Mouse (Mus musculus): ENCODE measurements at regions not wholly inside any gene's neighbourhood (a gene's known extent, or its start where the extent isn't known, plus 50 kb on each side); places are given as distances from the start of the nearest gene placed in this dataset.

GRCm38 (mm10) chr3:18929105-18929492, 699.4 kb downstream of the 1700064H15Rik start:
- DNase-seq (ENCODE audit: low spot score) = no peak

GRCm38 (mm10) chr3:18932983-18933726, 695.3 kb downstream of the 1700064H15Rik start:
- no peak for DNase-seq (ENCODE audit: low spot score)

GRCm38 (mm10) chr3:18934891-18935290, 693.6 kb downstream of the 1700064H15Rik start:
- no peak for DNase-seq (ENCODE audit: low spot score)

GRCm38 (mm10) chr3:18937333-18938122, 690.9 kb downstream of the 1700064H15Rik start:
- no peak for DNase-seq (ENCODE audit: low spot score)

GRCm38 (mm10) chr3:18941301-18942177, 686.9 kb downstream of the 1700064H15Rik start:
- no peak for DNase-seq (ENCODE audit: low spot score)

GRCm38 (mm10) chr3:18960341-18960740, 668.1 kb downstream of the 1700064H15Rik start:
- no peak for DNase-seq (ENCODE audit: low spot score)

GRCm38 (mm10) chr3:18988662-18989061, 639.8 kb downstream of the 1700064H15Rik start:
- DNase-seq (ENCODE audit: low spot score) = no peak

- DNase-seq (ENCODE audit: low spot score) = no peak
These were observed 638.8 kb downstream of the 1700064H15Rik start for GRCm38 (mm10) chr3:18989577-18990240.

GRCm38 (mm10) chr3:19000179-19000578, 628.3 kb downstream of the 1700064H15Rik start:
- DNase-seq (ENCODE audit: low spot score) = no peak

GRCm38 (mm10) chr3:19002056-19002455, 626.4 kb downstream of the 1700064H15Rik start:
- DNase-seq (ENCODE audit: low spot score) = no peak

- DNase-seq (ENCODE audit: low spot score) = no peak
These were observed 623.7 kb downstream of the 1700064H15Rik start for GRCm38 (mm10) chr3:19004792-19005191.

- DNase-seq (ENCODE audit: low spot score) = no peak
These were observed 583.9 kb downstream of the 1700064H15Rik start for GRCm38 (mm10) chr3:19044566-19044965.

GRCm38 (mm10) chr3:19045933-19046332, 582.5 kb downstream of the 1700064H15Rik start:
- no peak for DNase-seq (ENCODE audit: low spot score)

- no peak for DNase-seq (ENCODE audit: low spot score)
These were observed 581.9 kb downstream of the 1700064H15Rik start for GRCm38 (mm10) chr3:19046610-19047009.

GRCm38 (mm10) chr3:19055961-19056360, 572.5 kb downstream of the 1700064H15Rik start:
- DNase-seq (ENCODE audit: low spot score) = no peak

GRCm38 (mm10) chr3:19056623-19057022, 571.9 kb downstream of the 1700064H15Rik start:
- DNase-seq (ENCODE audit: low spot score) = no peak

- DNase-seq (ENCODE audit: low spot score) = no peak
These were observed 568.3 kb downstream of the 1700064H15Rik start for GRCm38 (mm10) chr3:19059906-19060870.

- DNase-seq (ENCODE audit: low spot score) = no peak
These were observed 566.8 kb downstream of the 1700064H15Rik start for GRCm38 (mm10) chr3:19061488-19062248.

- peak; percentile 22 for DNase-seq (ENCODE audit: low spot score)
These were observed 566.1 kb downstream of the 1700064H15Rik start for GRCm38 (mm10) chr3:19062249-19062859.
